Mouse (Mus musculus): ENCODE measurements around the gene Gpalpp1. TPM values are rescaled to one million over a fixed set of nuclear protein-coding genes. Genes with fewer than 3 reads are reported as not detected.

Gpalpp1 gene
- polyA plus RNA-seq, 1 experiment from 2014 or later: 9.5 TPM

DNA sequence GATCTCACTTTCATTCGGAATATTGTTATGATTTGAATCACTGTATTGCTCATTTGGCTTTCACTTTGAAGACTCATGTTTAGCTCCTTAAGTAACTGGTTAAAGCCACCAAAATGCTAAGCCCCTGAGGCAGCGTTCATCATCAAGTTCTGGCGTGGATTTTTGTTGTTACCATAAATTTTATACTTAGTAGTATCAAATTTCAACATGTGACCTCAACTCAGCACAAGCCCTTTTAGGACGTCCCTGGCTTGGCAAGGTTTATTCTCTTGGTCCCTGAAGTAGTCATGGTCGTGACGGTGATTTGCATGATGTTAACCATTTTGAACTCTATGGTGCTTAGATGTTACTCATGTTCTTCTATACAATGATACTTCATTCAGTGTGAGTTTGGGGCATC lies 36.5 kb upstream of the Gpalpp1 start:
- H3K9me3 ChIP-seq: no peaks in the 10 kb centered on the region
- no peak overlapping the region for H3K9ac ChIP-seq
- H3K4me3 ChIP-seq: no peak overlapping the region
- ATAC-seq (ENCODE audit: extremely low read depth, insufficient number of reproducible peaks, low FRiP score, low TSS enrichment): no peak
- no peak overlapping the region for H3K27ac ChIP-seq (replicated peaks)
- H3K4me2 ChIP-seq: no peak overlapping the region
- WGBS: 81% methylated on average over 6 of the region's 6 CpGs
- H3K4me1 ChIP-seq: peaks cover 35% of the 10 kb centered on the region
- H3K36me3 ChIP-seq: no peaks in the 10 kb centered on the region
- no peaks in the 10 kb centered on the region for H3K27me3 ChIP-seq (replicated peaks)

DNA sequence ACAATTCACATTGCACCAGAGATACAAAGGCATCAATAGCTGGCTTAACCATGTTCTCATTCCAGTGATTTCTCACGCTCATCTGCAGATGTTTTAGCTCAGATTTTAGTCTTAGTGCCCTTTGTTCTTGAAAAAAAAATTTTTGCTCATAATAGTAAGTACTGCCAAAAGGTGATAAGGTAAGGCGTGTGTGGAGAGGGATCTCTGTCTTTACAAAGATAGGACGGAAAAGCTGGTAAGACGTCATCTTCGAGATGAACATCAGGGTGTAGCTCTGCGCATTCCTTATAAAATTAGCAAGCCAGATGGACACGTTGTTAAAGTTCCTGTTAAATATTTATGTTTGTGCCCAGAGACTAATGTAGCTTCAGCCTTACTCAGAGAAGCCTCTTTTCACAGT lies 35.3 kb upstream of the Gpalpp1 start:
- Histone ChIP-seq H3K9me3 (no peaks in the 10 kb centered on the region), H3K9ac (no peak overlapping the region), H3K4me3 (no peak overlapping the region), H3K36me3 (no peaks in the 10 kb centered on the region), H3K27ac (replicated peaks) (no peak overlapping the region), H3K27me3 (replicated peaks) (no peaks in the 10 kb centered on the region), H3K4me2 (0 out of 2 replicates have a peak overlapping the region, but pooled peaks have one; percentile 17), H3K4me1 (peaks cover 28% of the 10 kb centered on the region)
- no peak for ATAC-seq (ENCODE audit: extremely low read depth, insufficient number of reproducible peaks, low FRiP score, low TSS enrichment)
- WGBS: 26% methylated on average over 7 of the region's 7 CpGs

DNA sequence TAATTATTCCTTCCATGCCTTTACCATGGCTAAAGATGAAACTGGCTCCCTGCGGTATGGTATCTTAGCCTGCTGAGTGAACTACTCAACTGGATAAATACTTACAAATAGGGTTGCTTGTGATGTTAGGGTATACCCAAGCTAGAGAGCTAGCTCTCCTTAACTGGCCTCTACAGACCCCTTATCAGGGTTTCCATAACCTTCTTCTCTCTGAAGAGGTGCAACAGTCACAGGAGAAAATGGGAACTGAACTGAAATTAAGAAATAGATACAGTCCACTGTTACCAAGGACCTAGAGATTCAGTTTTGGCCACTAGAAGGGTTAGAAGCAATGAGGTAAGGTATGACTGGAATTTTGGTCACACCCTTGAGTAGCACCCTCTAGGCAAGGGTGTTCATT lies 34.7 kb upstream of the Gpalpp1 start:
- WGBS: 60% methylated on average over 1 of the region's 1 CpGs
- Histone ChIP-seq H3K27me3 (replicated peaks) (no peaks in the 10 kb centered on the region), H3K4me2 (no peak overlapping the region), H3K27ac (replicated peaks) (no peak overlapping the region), H3K9me3 (no peaks in the 10 kb centered on the region), H3K9ac (no peak overlapping the region), H3K36me3 (no peaks in the 10 kb centered on the region), H3K4me3 (no peak overlapping the region), H3K4me1 (peaks cover 22% of the 10 kb centered on the region)
- ATAC-seq (ENCODE audit: extremely low read depth, insufficient number of reproducible peaks, low FRiP score, low TSS enrichment): no peak

DNA sequence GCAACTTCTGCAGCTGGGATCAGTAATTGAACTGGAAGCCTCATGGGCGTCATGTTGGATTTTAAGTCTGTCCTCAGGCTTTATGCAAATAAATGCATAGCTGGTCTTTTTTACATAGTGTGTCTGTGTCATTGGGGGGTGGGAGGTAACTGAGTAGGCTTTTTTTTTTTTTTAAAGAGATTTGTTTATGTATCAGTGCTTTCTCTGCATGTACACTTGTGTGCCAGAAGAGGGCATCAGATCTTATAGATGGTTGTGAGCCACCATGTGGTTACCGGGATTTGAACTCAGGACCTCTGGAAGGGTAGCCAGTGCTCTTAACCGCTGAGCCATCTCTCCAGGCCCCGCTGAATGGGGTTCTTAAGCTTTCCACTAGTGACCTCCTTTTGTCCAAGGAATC lies 24.4 kb upstream of the Gpalpp1 start:
- H3K27ac ChIP-seq (replicated peaks): no peak overlapping the region
- no peaks in the 10 kb centered on the region for H3K27me3 ChIP-seq (replicated peaks)
- H3K36me3 ChIP-seq: peaks cover 74% of the 10 kb centered on the region
- WGBS: 88% methylated on average over 4 of the region's 4 CpGs
- H3K4me1 ChIP-seq: 0 out of 2 replicates have a peak, but pooled peaks cover 3% of the 10 kb centered on the region
- H3K4me2 ChIP-seq: no peak overlapping the region
- H3K9ac ChIP-seq: no peak overlapping the region
- H3K9me3 ChIP-seq: no peaks in the 10 kb centered on the region
- ATAC-seq (ENCODE audit: extremely low read depth, insufficient number of reproducible peaks, low FRiP score, low TSS enrichment): no peak
- no peak overlapping the region for H3K4me3 ChIP-seq

DNA sequence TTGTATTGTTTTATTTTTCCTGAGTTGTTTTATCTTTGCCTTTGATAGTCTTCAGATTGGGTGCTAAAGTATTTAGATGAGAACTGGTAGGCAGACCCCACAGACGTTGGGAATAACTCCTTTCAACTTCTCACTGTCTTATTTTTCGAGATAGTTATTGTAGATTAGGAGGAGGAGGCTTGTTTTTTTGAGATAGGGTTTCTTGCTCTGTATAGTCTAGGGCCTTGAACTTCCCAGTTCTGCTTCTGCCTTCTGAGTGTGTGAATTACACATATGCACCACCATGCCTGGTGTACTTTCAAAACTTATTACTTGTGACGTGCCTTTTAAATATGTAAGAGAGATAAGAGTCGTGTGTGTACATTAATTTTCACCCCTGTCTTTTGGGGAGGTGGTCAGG lies 17.6 kb upstream of the Gpalpp1 start:
- no peak overlapping the region for H3K27ac ChIP-seq (replicated peaks)
- no peak overlapping the region for H3K4me3 ChIP-seq
- H3K27me3 ChIP-seq (replicated peaks): no peaks in the 10 kb centered on the region
- H3K4me1 ChIP-seq: peaks cover 3% of the 10 kb centered on the region; the same call in 1 of the 2 replicates
- H3K4me2 ChIP-seq: no peak overlapping the region
- ATAC-seq (ENCODE audit: extremely low read depth, insufficient number of reproducible peaks, low FRiP score, low TSS enrichment): no peak
- H3K36me3 ChIP-seq: peaks cover 91% of the 10 kb centered on the region
- no peak overlapping the region for H3K9ac ChIP-seq
- WGBS: 75% methylated on average over 4 of the region's 4 CpGs
- H3K9me3 ChIP-seq: no peaks in the 10 kb centered on the region

- no peak overlapping the region for H3K4me3 ChIP-seq
- H3K27me3 ChIP-seq (replicated peaks): no peaks in the 10 kb centered on the region
- WGBS: 82% methylated on average over 3 of the region's 3 CpGs
- peaks cover 89% of the 10 kb centered on the region for H3K36me3 ChIP-seq
- peaks cover 11% of the 10 kb centered on the region for H3K4me1 ChIP-seq
- H3K27ac ChIP-seq (replicated peaks): no peak overlapping the region
- ATAC-seq (ENCODE audit: extremely low read depth, insufficient number of reproducible peaks, low FRiP score, low TSS enrichment): no peak
- H3K9ac ChIP-seq: no peak overlapping the region
- H3K4me2 ChIP-seq: no peak overlapping the region
- H3K9me3 ChIP-seq: no peaks in the 10 kb centered on the region
Observed at GRCm38 (mm10) chr14:76127311-76127710, 16.8 kb upstream of the Gpalpp1 start.

DNA sequence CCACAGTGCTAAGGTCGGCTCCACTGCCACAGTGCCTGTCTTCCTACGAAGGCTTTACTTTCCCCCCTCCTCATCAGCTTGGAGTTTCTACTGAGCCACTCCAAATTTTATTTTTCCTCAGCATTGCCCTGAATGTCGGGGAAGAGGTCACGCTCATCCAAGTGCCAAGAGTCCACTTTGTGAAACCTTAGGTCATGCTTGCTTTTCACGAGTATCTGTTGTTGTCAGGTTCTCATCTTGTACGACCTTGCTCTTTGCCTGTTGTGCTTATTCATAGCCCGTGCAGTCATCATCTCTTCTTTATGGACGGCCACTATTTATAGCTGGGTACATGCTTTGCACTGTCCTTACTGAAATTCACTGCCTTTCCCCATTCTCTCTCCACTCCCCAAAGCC lies 12.1 kb upstream of the Gpalpp1 start:
- WGBS: 58% methylated on average over 8 of the region's 8 CpGs
- peak overlapping the region; percentile 42; the same call in 1 of the 2 replicates for H3K9ac ChIP-seq
- H3K4me2 ChIP-seq: no peak overlapping the region
- no peaks in the 10 kb centered on the region for H3K9me3 ChIP-seq
- H3K4me1 ChIP-seq: peaks cover 12% of the 10 kb centered on the region
- H3K4me3 ChIP-seq: no peak overlapping the region
- H3K36me3 ChIP-seq: peaks cover 84% of the 10 kb centered on the region
- no peaks in the 10 kb centered on the region for H3K27me3 ChIP-seq (replicated peaks)
- H3K27ac ChIP-seq (replicated peaks): no peak overlapping the region; the same call in 1 of the 2 replicates
- ATAC-seq (ENCODE audit: extremely low read depth, insufficient number of reproducible peaks, low FRiP score, low TSS enrichment): no peak

- Histone ChIP-seq H3K9me3 (no peaks in the 10 kb centered on the region), H3K36me3 (peaks cover 84% of the 10 kb centered on the region), H3K27ac (replicated peaks) (no peak overlapping the region; the same call in 1 of the 2 replicates), H3K27me3 (replicated peaks) (no peaks in the 10 kb centered on the region), H3K9ac (peak overlapping the region; percentile 42; the same call in 1 of the 2 replicates), H3K4me2 (no peak overlapping the region), H3K4me3 (no peak overlapping the region), H3K4me1 (peaks cover 12% of the 10 kb centered on the region)
- no peak for ATAC-seq (ENCODE audit: extremely low read depth, insufficient number of reproducible peaks, low FRiP score, low TSS enrichment)
- 50% methylated on average over 6 of the region's 6 CpGs for WGBS
Observed at GRCm38 (mm10) chr14:76121901-76122662, 11.5 kb upstream of the Gpalpp1 start.

DNA sequence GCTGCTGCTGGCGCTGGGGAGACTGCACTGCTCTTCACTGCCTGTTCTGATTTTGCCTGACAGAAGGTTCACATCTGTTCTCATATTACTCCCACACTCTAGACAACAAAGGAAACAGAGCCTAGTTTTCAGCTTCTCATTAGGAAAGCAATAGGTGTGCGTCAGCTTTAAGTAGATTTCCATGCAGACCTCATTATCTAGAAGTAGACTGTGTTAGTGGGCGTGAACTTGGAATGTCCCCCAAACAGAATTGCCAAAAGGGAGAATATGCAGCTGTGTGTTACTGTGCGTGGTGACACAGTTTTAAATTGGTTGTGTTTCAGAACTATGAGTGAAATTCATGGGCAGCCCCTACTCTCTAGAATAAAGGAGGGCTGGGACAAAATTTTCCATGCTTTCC lies 9.9 kb upstream of the Gpalpp1 start:
- H3K27ac ChIP-seq (replicated peaks): no peak overlapping the region
- 84% methylated on average over 4 of the region's 4 CpGs for WGBS
- H3K36me3 ChIP-seq: peaks cover 84% of the 10 kb centered on the region

GRCm38 (mm10) chr14:76118963-76119362 lies 8.4 kb upstream of the Gpalpp1 start:
- no peak overlapping the region for H3K4me3 ChIP-seq
- ATAC-seq (ENCODE audit: extremely low read depth, insufficient number of reproducible peaks, low FRiP score, low TSS enrichment): no peak
- H3K36me3 ChIP-seq: peaks cover 84% of the 10 kb centered on the region
- H3K4me1 ChIP-seq: peaks cover 12% of the 10 kb centered on the region
- H3K9me3 ChIP-seq: no peaks in the 10 kb centered on the region
- WGBS: 73% methylated on average over 4 of the region's 4 CpGs
- H3K27ac ChIP-seq (replicated peaks): no peak overlapping the region
- no peaks in the 10 kb centered on the region for H3K27me3 ChIP-seq (replicated peaks)
- no peak overlapping the region for H3K4me2 ChIP-seq
- no peak overlapping the region for H3K9ac ChIP-seq

More for the DNA sequence above, 9.9 kb upstream of the Gpalpp1 start:
- Histone ChIP-seq H3K4me1 (peaks cover 12% of the 10 kb centered on the region), H3K9me3 (no peaks in the 10 kb centered on the region), H3K27me3 (replicated peaks) (no peaks in the 10 kb centered on the region), H3K4me3 (no peak overlapping the region), H3K4me2 (no peak overlapping the region), H3K9ac (no peak overlapping the region)
- ATAC-seq (ENCODE audit: extremely low read depth, insufficient number of reproducible peaks, low FRiP score, low TSS enrichment): no peak

DNA sequence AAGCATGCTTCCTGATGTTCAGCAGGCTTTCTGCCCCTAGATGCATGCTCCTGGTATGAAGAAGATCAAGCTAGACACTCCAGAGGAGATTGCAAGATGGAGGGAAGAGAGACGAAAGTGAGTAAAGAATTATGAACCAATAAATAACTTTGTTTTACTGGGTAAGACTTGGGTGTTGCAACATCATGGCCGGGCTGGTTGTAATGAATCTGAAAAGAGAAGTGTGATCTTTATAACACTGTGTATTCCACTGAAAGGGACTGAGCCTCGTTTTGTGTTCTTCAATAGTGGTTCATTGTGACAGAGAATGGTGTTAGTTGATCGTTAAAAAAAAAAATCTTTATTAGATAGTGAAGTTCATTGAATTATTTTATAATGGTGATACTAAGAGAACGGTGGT lies 5.2 kb upstream of the Gpalpp1 start:
- peaks cover 69% of the 10 kb centered on the region for H3K36me3 ChIP-seq

GRCm38 (mm10) chr14:76099543-76099942 lies 11.0 kb downstream of the Gpalpp1 start:
- H3K27me3 ChIP-seq (replicated peaks): no peaks in the 10 kb centered on the region
- H3K4me1 ChIP-seq: no peaks in the 10 kb centered on the region
- no peak for ATAC-seq (ENCODE audit: extremely low read depth, insufficient number of reproducible peaks, low FRiP score, low TSS enrichment)
- no peak overlapping the region for H3K4me3 ChIP-seq
- H3K4me2 ChIP-seq: no peak overlapping the region
- peaks cover 78% of the 10 kb centered on the region for H3K36me3 ChIP-seq
- WGBS: 90% methylated on average over 9 of the region's 9 CpGs
- no peak overlapping the region for H3K9ac ChIP-seq
- no peaks in the 10 kb centered on the region for H3K9me3 ChIP-seq
- no peak overlapping the region for H3K27ac ChIP-seq (replicated peaks)

More for the DNA sequence above, 5.2 kb upstream of the Gpalpp1 start:
- ATAC-seq (ENCODE audit: extremely low read depth, insufficient number of reproducible peaks, low FRiP score, low TSS enrichment): no peak
- 88% methylated on average over 5 of the region's 5 CpGs for WGBS
- Histone ChIP-seq H3K4me3 (no peak overlapping the region), H3K9me3 (no peaks in the 10 kb centered on the region), H3K27ac (replicated peaks) (no peak overlapping the region), H3K4me2 (no peak overlapping the region), H3K27me3 (replicated peaks) (no peaks in the 10 kb centered on the region), H3K9ac (no peak overlapping the region), H3K4me1 (peaks cover 12% of the 10 kb centered on the region)

Data from heart, embryonic 13.5 days (tissue).